Mouse (Mus musculus) lung, embryonic 16.5 days (tissue): ENCODE measurements at regions not wholly inside any gene's neighbourhood (a gene's known extent, or its start where the extent isn't known, plus 50 kb on each side); places are given as distances from the start of the nearest gene placed in this dataset.

Experiments used
- ATAC-seq: fragments of 200-750 bp; cut with Nextera tagmentation; 2 replicates; pipeline ENCODE4 v1.8.0; 2017; ENCODE audit warnings: low read depth, mild to moderate bottlenecking, moderate library complexity
- H3K27ac ChIP-seq: fragments of 300-500 bp; sonication (generic); 2 replicates; pipeline ENCODE4 v1.5.1; 2014; ENCODE audit warnings: mild to moderate bottlenecking, control low read depth, low read length
- H3K27me3 ChIP-seq: fragments of 300-500 bp; sonication (generic); 2 replicates; pipeline ENCODE4 v1.6.1; 2014; ENCODE audit warnings: low read depth, low read length, mixed read lengths; ENCODE audit not compliant: control insufficient read depth, insufficient read depth
- H3K36me3 ChIP-seq: fragments of 300-500 bp; sonication (generic); 2 replicates; pipeline ENCODE4 v1.6.1; 2014; ENCODE audit warnings: low read length; ENCODE audit not compliant: control insufficient read depth, insufficient read depth
- H3K4me1 ChIP-seq: fragments of 300-500 bp; sonication (generic); replicated peaks from 2 replicates; pipeline ENCODE4 v1.6.1; 2014; ENCODE audit warnings: low read length, mixed read lengths; ENCODE audit not compliant: control insufficient read depth, insufficient read depth
- H3K4me2 ChIP-seq: fragments of 300-500 bp; sonication (generic); 2 replicates; pipeline ENCODE4 v1.6.1; 2014; ENCODE audit warnings: low read depth, low read length, control low read depth
- H3K4me3 ChIP-seq: fragments of 300-500 bp; sonication (generic); 2 replicates; pipeline ENCODE4 v1.5.1; 2014; ENCODE audit warnings: mild to moderate bottlenecking, low read length, control low read depth
- H3K9ac ChIP-seq: fragments of 300-500 bp; sonication (generic); 2 replicates; pipeline ENCODE4 v1.6.1; 2014; ENCODE audit warnings: low read length, control low read depth
- H3K9me3 ChIP-seq: fragments of 300-500 bp; sonication (generic); 2 replicates; pipeline ENCODE4 v1.6.1; 2016; ENCODE audit warnings: low read length; ENCODE audit not compliant: control insufficient read depth
- WGBS: fragments of 180-500 bp; shearing (Covaris S2); extraction: QIAGEN DNeasy Blood & Tissue Kit; methylation state at CpG from one replicate; pipeline ENCODE4 v1.1.7; 2014; 5-methylcytosine and 5-hydroxymethylcytosine counted together

- H3K27ac ChIP-seq, result no peak overlapping the region
- 56% methylated on average over 2 of the region's 2 CpGs for WGBS
- no peak for ATAC-seq
- H3K4me1 ChIP-seq, result no peaks in the 10 kb centered on the region
- H3K9me3 ChIP-seq, result no peaks in the 10 kb centered on the region
- no peak overlapping the region for H3K4me3 ChIP-seq
- H3K27me3 ChIP-seq, result no peaks in the 10 kb centered on the region
- no peak overlapping the region for H3K4me2 ChIP-seq
- no peaks in the 10 kb centered on the region for H3K36me3 ChIP-seq
- H3K9ac ChIP-seq, result no peak overlapping the region
These were observed 308.2 kb upstream of the Ccdc54 start for GRCm38 (mm10) chr16:50899151-50899550.

- no peak for ATAC-seq
- Histone ChIP-seq H3K27me3 (no peaks in the 10 kb centered on the region), H3K4me2 (no peak overlapping the region), H3K9ac (no peak overlapping the region), H3K4me1 (no peaks in the 10 kb centered on the region), H3K36me3 (no peaks in the 10 kb centered on the region), H3K9me3 (no peaks in the 10 kb centered on the region), H3K4me3 (no peak overlapping the region), H3K27ac (no peak overlapping the region)
- WGBS, result 31% methylated on average over 3 of the region's 3 CpGs
These were observed 287.0 kb upstream of the Ccdc54 start for GRCm38 (mm10) chr16:50877926-50878325.

DNA sequence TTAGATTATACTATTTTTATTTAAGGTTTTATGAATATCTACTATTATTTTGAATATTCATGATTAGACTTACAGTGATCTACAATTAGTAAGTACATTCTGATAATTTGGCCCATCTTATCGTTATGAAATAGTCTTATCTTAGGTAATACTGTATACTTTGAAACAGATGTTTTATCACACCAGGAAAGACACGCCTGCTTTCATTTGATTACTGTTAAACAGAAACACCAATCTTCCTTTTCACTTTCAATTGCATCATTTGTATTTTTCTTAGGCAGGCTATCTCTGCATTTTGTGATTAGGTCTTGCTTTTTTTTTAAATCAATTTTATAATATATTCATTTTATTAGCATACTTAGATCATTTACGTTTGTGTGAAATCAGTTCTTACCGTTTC, 280.4 kb upstream of the Ccdc54 start:
- H3K9ac ChIP-seq, result no peak overlapping the region
- no peak for ATAC-seq
- H3K4me2 ChIP-seq, result no peak overlapping the region
- no peak overlapping the region for H3K4me3 ChIP-seq
- no peaks in the 10 kb centered on the region for H3K27me3 ChIP-seq
- no peak overlapping the region for H3K27ac ChIP-seq
- no peaks in the 10 kb centered on the region for H3K36me3 ChIP-seq
- 74% methylated on average over 4 of the region's 4 CpGs for WGBS
- no peaks in the 10 kb centered on the region for H3K4me1 ChIP-seq
- H3K9me3 ChIP-seq, result no peaks in the 10 kb centered on the region

DNA sequence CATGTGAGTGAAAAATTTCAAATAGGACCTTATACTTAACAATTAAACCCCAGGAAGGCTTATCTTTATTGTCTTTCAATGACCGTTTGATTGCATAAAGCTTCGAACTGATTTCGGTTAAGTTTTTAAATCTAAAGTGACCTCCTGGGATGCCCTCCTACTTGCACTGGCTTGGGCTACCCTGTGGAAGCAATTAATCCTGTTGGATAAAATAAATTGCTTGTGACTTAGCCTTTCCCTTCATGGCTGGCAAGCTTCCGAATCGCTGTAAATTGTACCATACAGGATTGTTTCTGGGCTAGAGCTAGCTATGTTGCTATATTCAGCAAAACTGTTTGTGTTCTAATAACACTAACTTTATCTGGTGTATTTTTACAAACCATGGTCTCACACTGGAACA, 272.6 kb upstream of the Ccdc54 start:
- H3K9me3 ChIP-seq, result no peaks in the 10 kb centered on the region
- no peak overlapping the region for H3K9ac ChIP-seq
- H3K4me3 ChIP-seq, result no peak overlapping the region
- no peak overlapping the region for H3K27ac ChIP-seq
- H3K27me3 ChIP-seq, result no peaks in the 10 kb centered on the region
- H3K4me2 ChIP-seq, result no peak overlapping the region
- no peak for ATAC-seq
- H3K36me3 ChIP-seq, result no peaks in the 10 kb centered on the region
- H3K4me1 ChIP-seq, result no peaks in the 10 kb centered on the region
- WGBS, result 63% methylated on average over 5 of the region's 5 CpGs

DNA sequence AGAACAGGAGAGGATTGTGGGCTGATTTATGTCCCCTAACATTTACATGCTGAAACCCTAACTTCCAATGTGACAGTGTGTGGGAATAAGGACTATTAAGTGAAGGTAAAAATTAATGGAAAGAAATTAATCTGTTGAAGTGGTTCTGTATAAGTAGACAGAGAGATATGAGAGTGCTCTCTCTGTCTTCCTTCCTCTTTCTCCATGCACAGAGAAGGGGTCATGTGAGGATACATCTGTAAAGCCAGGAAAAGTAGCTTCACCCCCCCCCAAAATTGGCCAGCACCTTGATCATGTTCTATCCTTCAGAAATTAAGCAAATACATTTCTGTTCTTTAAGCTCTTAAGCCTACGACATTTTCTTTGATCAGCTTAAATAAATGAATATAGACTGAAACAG, 268.6 kb upstream of the Ccdc54 start:
- no peaks in the 10 kb centered on the region for H3K9me3 ChIP-seq
- no peaks in the 10 kb centered on the region for H3K36me3 ChIP-seq
- H3K9ac ChIP-seq, result no peak overlapping the region
- no peak overlapping the region for H3K27ac ChIP-seq
- H3K4me3 ChIP-seq, result no peak overlapping the region
- no peak overlapping the region for H3K4me2 ChIP-seq
- WGBS, result 56% methylated on average over 1 of the region's 1 CpGs
- no peak for ATAC-seq
- H3K4me1 ChIP-seq, result no peaks in the 10 kb centered on the region
- H3K27me3 ChIP-seq, result no peaks in the 10 kb centered on the region

GRCm38 (mm10) chr16:50852081-50852480, 261.1 kb upstream of the Ccdc54 start:
- WGBS, result 67% methylated on average over 5 of the region's 5 CpGs
- ATAC-seq, result no peak
- Histone ChIP-seq H3K4me3 (no peak overlapping the region), H3K4me2 (no peak overlapping the region), H3K9ac (no peak overlapping the region), H3K27ac (no peak overlapping the region), H3K27me3 (no peaks in the 10 kb centered on the region), H3K36me3 (no peaks in the 10 kb centered on the region), H3K9me3 (no peaks in the 10 kb centered on the region), H3K4me1 (no peaks in the 10 kb centered on the region)

GRCm38 (mm10) chr16:50847693-50848092, 256.7 kb upstream of the Ccdc54 start:
- Histone ChIP-seq H3K27me3 (no peaks in the 10 kb centered on the region), H3K36me3 (no peaks in the 10 kb centered on the region), H3K9ac (no peak overlapping the region), H3K4me1 (no peaks in the 10 kb centered on the region), H3K4me3 (no peak overlapping the region), H3K4me2 (no peak overlapping the region), H3K9me3 (no peaks in the 10 kb centered on the region), H3K27ac (no peak overlapping the region)
- 37% methylated on average over 2 of the region's 2 CpGs for WGBS
- ATAC-seq, result no peak

DNA sequence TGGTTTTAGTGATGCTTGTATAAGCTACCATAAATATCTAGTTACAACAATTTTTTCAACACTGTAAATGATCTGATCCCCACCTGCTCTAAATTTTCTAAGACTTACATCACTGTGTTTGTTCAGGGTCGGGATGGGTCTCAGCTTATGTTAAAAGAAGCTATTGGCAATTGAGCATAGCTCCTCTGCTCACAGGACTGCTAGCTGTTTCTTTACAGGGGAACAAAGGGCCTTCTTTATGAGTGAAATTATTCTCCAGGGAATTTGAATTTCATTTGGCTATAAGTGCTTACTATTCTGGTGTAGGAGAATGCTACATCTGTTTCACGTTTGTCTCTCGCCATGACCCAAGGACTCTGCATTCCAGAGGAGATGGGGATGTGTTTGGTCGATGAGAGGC, 255.6 kb upstream of the Ccdc54 start:
- no peak overlapping the region for H3K4me3 ChIP-seq
- no peaks in the 10 kb centered on the region for H3K27me3 ChIP-seq
- WGBS, result 62% methylated on average over 4 of the region's 4 CpGs
- no peaks in the 10 kb centered on the region for H3K9me3 ChIP-seq
- H3K4me1 ChIP-seq, result no peaks in the 10 kb centered on the region
- H3K27ac ChIP-seq, result no peak overlapping the region
- no peak for ATAC-seq
- H3K36me3 ChIP-seq, result no peaks in the 10 kb centered on the region
- H3K4me2 ChIP-seq, result no peak overlapping the region
- no peak overlapping the region for H3K9ac ChIP-seq

DNA sequence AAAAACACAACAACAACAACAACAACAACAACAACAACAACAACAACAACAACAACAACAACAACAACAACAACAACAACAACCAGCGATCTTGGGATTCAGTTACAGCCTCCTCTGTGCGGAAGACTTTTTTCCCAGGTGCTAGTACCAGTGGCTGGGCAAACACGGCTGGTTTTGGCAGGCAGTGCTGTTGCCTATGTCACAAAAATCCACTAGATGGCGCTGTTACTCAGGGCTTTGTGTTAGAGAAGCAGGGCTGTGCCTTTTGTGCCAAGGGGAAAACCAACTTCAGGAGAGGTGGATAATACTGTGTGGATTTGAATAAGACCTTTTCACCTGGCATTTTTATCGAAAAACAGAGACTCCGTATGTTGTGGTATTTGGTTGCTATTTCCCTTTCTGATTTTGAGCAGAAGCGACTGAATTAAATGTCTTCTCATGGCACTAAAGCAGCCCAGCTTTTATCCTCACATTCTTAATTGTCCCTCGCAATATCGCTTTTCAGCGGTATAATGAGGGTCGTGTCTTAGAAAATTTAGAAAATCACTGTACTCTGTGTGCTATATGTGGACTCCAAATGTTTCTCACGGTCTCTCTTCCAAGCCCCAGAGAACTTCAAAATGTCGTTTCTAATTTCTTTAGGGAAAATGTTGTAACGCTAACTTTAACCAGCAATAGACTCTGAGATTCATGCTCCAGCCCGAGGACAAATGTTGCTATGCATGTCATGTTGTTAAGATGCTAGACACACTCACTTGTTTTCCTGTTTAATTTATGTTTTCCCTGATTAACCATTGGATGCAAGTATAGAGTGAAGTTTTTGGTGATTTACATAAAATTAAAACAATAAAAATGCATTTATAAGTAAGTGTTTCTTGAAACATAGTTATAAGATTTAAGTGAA, 251.0 kb upstream of the Ccdc54 start:
- no peaks in the 10 kb centered on the region for H3K36me3 ChIP-seq
- WGBS, result 47% methylated on average over 15 of the region's 15 CpGs
- no peak overlapping the region for H3K9ac ChIP-seq
- no peak overlapping the region for H3K4me2 ChIP-seq
- H3K9me3 ChIP-seq, result no peaks in the 10 kb centered on the region
- no peaks in the 10 kb centered on the region for H3K4me1 ChIP-seq
- H3K4me3 ChIP-seq, result no peak overlapping the region
- no peaks in the 10 kb centered on the region for H3K27me3 ChIP-seq
- no peak overlapping the region for H3K27ac ChIP-seq
- peak; percentile 77 for ATAC-seq
